ENCODE assay signal across 11 mouse cellular contexts in genomic region chr9:110620180-110620579, GRCm38 (mm10). TPM values are rescaled to one million over a fixed set of nuclear protein-coding genes. Genes with fewer than 3 reads are reported as not detected.
DNase-seq lines count a peak whose midpoint lies in the region; ATAC-seq and TF ChIP-seq lines count a peak whose summit lies in the region.
"Had no signal": no experiment of that assay in that cellular context is flagged by ENCODE, and none has a peak within 500 bp of the region (broad histone marks: within the 10 kb centered on the region; RNA-seq: fewer than 3 reads in every experiment).

No protein-coding gene starts in this region.

- no peak overlapping the region for H3K4me3 ChIP-seq in forebrain, postnatal 0 days (ENCODE audit: low read depth, low read length)
- no peak overlapping the region for H3K4me3 ChIP-seq in forebrain, embryonic 11.5 days (ENCODE audit: low read depth, low read length)
- no peak overlapping the region for H3K4me3 ChIP-seq in midbrain, postnatal 0 days (ENCODE audit: low read depth, low read length)
- H3K4me3 ChIP-seq in midbrain, embryonic 16.5 days (ENCODE audit: low read depth, low read length) = no peak overlapping the region
- H3K4me3 ChIP-seq in left cerebral cortex, adult 2 months = no peak overlapping the region
- H3K4me3 ChIP-seq in midbrain, embryonic 11.5 days (ENCODE audit: low read depth, low read length) = no peak overlapping the region
- H3K4me3 ChIP-seq: hindbrain, embryonic 13.5 days had no signal

- no peak overlapping the region for H3K9ac ChIP-seq in forebrain, postnatal 0 days
- no peak overlapping the region for H3K9ac ChIP-seq in forebrain, embryonic 11.5 days (ENCODE audit: low read length)
- no peak overlapping the region for H3K9ac ChIP-seq in midbrain, postnatal 0 days (replicated peaks; ENCODE audit: low read length, poor library complexity, severe bottlenecking)
- no peak overlapping the region for H3K9ac ChIP-seq in midbrain, embryonic 16.5 days (ENCODE audit: low read depth, low read length)
- no peak overlapping the region for H3K9ac ChIP-seq in midbrain, embryonic 11.5 days (ENCODE audit: low read length)
- H3K9ac ChIP-seq: hindbrain, embryonic 13.5 days had no signal

- ATAC-seq in forebrain, postnatal 0 days = no peak
- ATAC-seq in forebrain, embryonic 11.5 days (replicated peaks; ENCODE audit: low FRiP score) = no peak
- ATAC-seq in midbrain, postnatal 0 days (ENCODE audit: low FRiP score) = no peak
- ATAC-seq in midbrain, embryonic 16.5 days = no peak
- no peak for ATAC-seq in midbrain, embryonic 11.5 days (ENCODE audit: low FRiP score)

- intact Hi-C loops in left cerebral cortex, adult 2 months (cut with DNase I) = no loop called here

- H3K36me3 ChIP-seq in forebrain, postnatal 0 days (ENCODE audit: insufficient read depth) = peaks cover 51% of the 10 kb centered on the region
- H3K36me3 ChIP-seq in forebrain, embryonic 11.5 days (ENCODE audit: control insufficient read depth, insufficient read depth, low read length) = peaks cover 8% of the 10 kb centered on the region; the same call in 1 of the 2 replicates
- peaks cover 37% of the 10 kb centered on the region for H3K36me3 ChIP-seq in midbrain, postnatal 0 days (ENCODE audit: insufficient read depth, low read length)
- peaks cover 31% of the 10 kb centered on the region for H3K36me3 ChIP-seq in midbrain, embryonic 16.5 days (ENCODE audit: control insufficient read depth, insufficient read depth, low read length)
- peaks cover 6% of the 10 kb centered on the region; the same call in 1 of the 2 replicates for H3K36me3 ChIP-seq in midbrain, embryonic 11.5 days (ENCODE audit: control insufficient read depth, insufficient read depth, low read length)

- no peaks in the 10 kb centered on the region for H3K27me3 ChIP-seq in forebrain, postnatal 0 days (ENCODE audit: insufficient read depth, low read length)
- no peaks in the 10 kb centered on the region for H3K27me3 ChIP-seq in forebrain, embryonic 11.5 days (ENCODE audit: control insufficient read depth, insufficient read depth, low read length)
- no peaks in the 10 kb centered on the region for H3K27me3 ChIP-seq in midbrain, postnatal 0 days (ENCODE audit: insufficient read depth, low read length)
- H3K27me3 ChIP-seq in midbrain, embryonic 16.5 days (ENCODE audit: control insufficient read depth, insufficient read depth, low read depth, low read length) = no peaks in the 10 kb centered on the region
- H3K27me3 ChIP-seq in midbrain, embryonic 11.5 days (ENCODE audit: control insufficient read depth, insufficient read depth, low read length) = no peaks in the 10 kb centered on the region
- H3K27me3 ChIP-seq: hindbrain, embryonic 13.5 days had no signal

- no peaks in the 10 kb centered on the region for H3K9me3 ChIP-seq in forebrain, postnatal 0 days (ENCODE audit: low read length)
- no peaks in the 10 kb centered on the region for H3K9me3 ChIP-seq in forebrain, embryonic 11.5 days (ENCODE audit: control insufficient read depth, low read length)
- no peaks in the 10 kb centered on the region for H3K9me3 ChIP-seq in midbrain, postnatal 0 days (ENCODE audit: low read length)
- no peaks in the 10 kb centered on the region for H3K9me3 ChIP-seq in midbrain, embryonic 16.5 days (replicated peaks; ENCODE audit: control insufficient read depth, low read length, poor library complexity, severe bottlenecking)
- no peaks in the 10 kb centered on the region for H3K9me3 ChIP-seq in midbrain, embryonic 11.5 days (ENCODE audit: control insufficient read depth, low read length)
- H3K9me3 ChIP-seq: hindbrain, embryonic 13.5 days had no signal

- H3K4me2 ChIP-seq in forebrain, postnatal 0 days (ENCODE audit: low read depth) = no peak overlapping the region
- H3K4me2 ChIP-seq in forebrain, embryonic 11.5 days (ENCODE audit: low read depth, low read length, severe bottlenecking) = no peak overlapping the region
- no peak overlapping the region for H3K4me2 ChIP-seq in midbrain, postnatal 0 days (ENCODE audit: low read depth, low read length, poor library complexity, severe bottlenecking)
- H3K4me2 ChIP-seq in midbrain, embryonic 16.5 days (ENCODE audit: low read length) = no peak overlapping the region
- H3K4me2 ChIP-seq in midbrain, embryonic 11.5 days = no peak overlapping the region
- H3K4me2 ChIP-seq: hindbrain, embryonic 13.5 days had no signal

- H3K27ac ChIP-seq in forebrain, postnatal 0 days (ENCODE audit: low read depth, low read length) = no peak overlapping the region
- H3K27ac ChIP-seq in forebrain, embryonic 11.5 days (ENCODE audit: low read depth, low read length) = no peak overlapping the region
- H3K27ac ChIP-seq in midbrain, postnatal 0 days (ENCODE audit: low read depth, low read length) = no peak overlapping the region
- H3K27ac ChIP-seq in midbrain, embryonic 16.5 days (ENCODE audit: low read length) = no peak overlapping the region
- no peak overlapping the region for H3K27ac ChIP-seq in left cerebral cortex, adult 2 months
- H3K27ac ChIP-seq in midbrain, embryonic 11.5 days (ENCODE audit: low read depth, low read length) = no peak overlapping the region
- H3K27ac ChIP-seq: hindbrain, embryonic 13.5 days had no signal

- no peak for DNase-seq in forebrain, postnatal 0 days
- DNase-seq in forebrain, embryonic 11.5 days (ENCODE audit: low spot score) = no peak
- no peak for DNase-seq in midbrain, postnatal 0 days (ENCODE audit: low spot score)
- peak; percentile 76 for DNase-seq in ZHBTc4 (ENCODE audit: low read depth, low spot score)
- peak; percentile 82 for DNase-seq in lung, postnatal 36 days
- DNase-seq in left cerebral cortex, adult 2 months (ENCODE audit: extremely low spot score in 1 of 2, low spot score in 2 of 2) = no peak
- no peak for DNase-seq in midbrain, embryonic 11.5 days (ENCODE audit: low spot score, missing footprints)
- DNase-seq: cerebellum, postnatal 10 days; kidney, postnatal 36 days had no signal

- 82% methylated on average over 7 of the region's 7 CpGs for WGBS in forebrain, postnatal 0 days
- WGBS in forebrain, embryonic 11.5 days = 82% methylated on average over 7 of the region's 7 CpGs
- 86% methylated on average over 7 of the region's 7 CpGs for WGBS in midbrain, postnatal 0 days
- WGBS in midbrain, embryonic 16.5 days = 93% methylated on average over 7 of the region's 7 CpGs
- 80% methylated on average over 7 of the region's 7 CpGs for WGBS in midbrain, embryonic 11.5 days

- TF ChIP-seq CTCF in forebrain, postnatal 0 days (IDR thresholded peaks at IDR 0.05; ENCODE audit: low read depth) = peak; percentile 34
- TF ChIP-seq CTCF in midbrain, postnatal 0 days (IDR thresholded peaks at IDR 0.05) = peak; percentile 24; the same call in 1 of the 2 replicates
- no peak; the same call in 1 of the 2 replicates for TF ChIP-seq CTCF in left cerebral cortex, adult 2 months (IDR thresholded peaks at IDR 0.05)

- peaks cover 2% of the 10 kb centered on the region for H3K4me1 ChIP-seq in forebrain, postnatal 0 days (ENCODE audit: insufficient read depth)
- peaks cover 4% of the 10 kb centered on the region; the same call in 1 of the 2 replicates for H3K4me1 ChIP-seq in forebrain, embryonic 11.5 days (replicated peaks; ENCODE audit: control insufficient read depth, insufficient read depth, low read length)
- H3K4me1 ChIP-seq in midbrain, postnatal 0 days (ENCODE audit: insufficient read depth, low read length) = peaks cover 3% of the 10 kb centered on the region
- H3K4me1 ChIP-seq in midbrain, embryonic 16.5 days (ENCODE audit: control insufficient read depth, insufficient read depth, low read length) = peaks cover 12% of the 10 kb centered on the region; the same call in 1 of the 2 replicates
- peaks cover 12% of the 10 kb centered on the region for H3K4me1 ChIP-seq in midbrain, embryonic 11.5 days (ENCODE audit: control insufficient read depth, insufficient read depth, low read length)

RNA-seq across cellular contexts. Expression of gene Nradd, which starts 4.1 kb away (rescaled TPM):
- total RNA-seq in forebrain, postnatal 0 days (2014; rRNA removed) = 21.3 and 22.5 TPM in 2 replicates
- polyA plus RNA-seq in forebrain, postnatal 0 days (2015; fragmentation: Nextera tagmentation; extraction: Ambion mirVana) = 19.1 and 27.2 TPM in 2 replicates
- 20.6 and 22.9 TPM in 2 replicates for polyA plus RNA-seq in forebrain, embryonic 11.5 days (2014; fragmentation: Nextera tagmentation; extraction: Ambion mirVana)
- 20.9 and 23.2 TPM in 2 replicates for total RNA-seq in midbrain, postnatal 0 days (2014; rRNA removed)
- 17.4 and 20.6 TPM in 2 replicates for polyA plus RNA-seq in midbrain, postnatal 0 days (2015; fragmentation: Nextera tagmentation; extraction: Ambion mirVana)
- 25.5 and 27.1 TPM in 2 replicates for polyA plus RNA-seq in midbrain, embryonic 16.5 days (2015; fragmentation: Nextera tagmentation; extraction: Ambion mirVana)
- 1 to 10 TPM; 2.7 to 3.6 TPM for total RNA-seq in left cerebral cortex, adult 2 months (2021)
- polyA plus RNA-seq in midbrain, embryonic 11.5 days (2014; fragmentation: Nextera tagmentation; extraction: Ambion mirVana) = 20.7 and 22.8 TPM in 2 replicates

RNA-seq across cellular contexts. Expression of gene Nbeal2, which starts 33.8 kb away (rescaled TPM):
- total RNA-seq in forebrain, postnatal 0 days (2014; rRNA removed) = 6.1 and 17.6 TPM in 2 replicates
- 1.1 and 2.0 TPM in 2 replicates for polyA plus RNA-seq in forebrain, postnatal 0 days (2015; fragmentation: Nextera tagmentation; extraction: Ambion mirVana)
- 2.2 and 2.4 TPM in 2 replicates for polyA plus RNA-seq in forebrain, embryonic 11.5 days (2014; fragmentation: Nextera tagmentation; extraction: Ambion mirVana)
- 9.3 and 11.5 TPM in 2 replicates for total RNA-seq in midbrain, postnatal 0 days (2014; rRNA removed)
- polyA plus RNA-seq in midbrain, postnatal 0 days (2015; fragmentation: Nextera tagmentation; extraction: Ambion mirVana) = 3.9 and 4.0 TPM in 2 replicates
- 5.2 and 6.1 TPM in 2 replicates for polyA plus RNA-seq in midbrain, embryonic 16.5 days (2015; fragmentation: Nextera tagmentation; extraction: Ambion mirVana)
- 10 to 100 TPM; 12.6 to 14.4 TPM for total RNA-seq in left cerebral cortex, adult 2 months (2021)
- 1.1 and 1.6 TPM in 2 replicates for polyA plus RNA-seq in midbrain, embryonic 11.5 days (2014; fragmentation: Nextera tagmentation; extraction: Ambion mirVana)

RNA-seq across cellular contexts. Expression of gene Ccdc12, which starts 36.1 kb away (rescaled TPM):
- 38.4 and 48.4 TPM in 2 replicates for total RNA-seq in forebrain, postnatal 0 days (2014; rRNA removed)
- 103 and 104 TPM in 2 replicates for polyA plus RNA-seq in forebrain, postnatal 0 days (2015; fragmentation: Nextera tagmentation; extraction: Ambion mirVana)
- polyA plus RNA-seq in forebrain, embryonic 11.5 days (2014; fragmentation: Nextera tagmentation; extraction: Ambion mirVana) = 149 and 164 TPM in 2 replicates
- 25.0 and 51.6 TPM in 2 replicates for total RNA-seq in midbrain, postnatal 0 days (2014; rRNA removed)
- 102 and 106 TPM in 2 replicates for polyA plus RNA-seq in midbrain, postnatal 0 days (2015; fragmentation: Nextera tagmentation; extraction: Ambion mirVana)
- polyA plus RNA-seq in midbrain, embryonic 16.5 days (2015; fragmentation: Nextera tagmentation; extraction: Ambion mirVana) = 93.3 and 103 TPM in 2 replicates
- total RNA-seq in left cerebral cortex, adult 2 months (2021) = 10 to 100 TPM; 56.2 to 56.9 TPM
- 135 and 144 TPM in 2 replicates for polyA plus RNA-seq in midbrain, embryonic 11.5 days (2014; fragmentation: Nextera tagmentation; extraction: Ambion mirVana)

Comparison
In these comparisons a context has a peak if more than half of its experiments do, and no peak if none do; other contexts are left out.
1. DNase-seq: peak in ZHBTc4 (single experiment) and lung, postnatal 36 days (single experiment); none in forebrain, postnatal 0 days (single experiment), forebrain, embryonic 11.5 days (single experiment), midbrain, postnatal 0 days (single experiment), left cerebral cortex, adult 2 months (0 of 2) and midbrain, embryonic 11.5 days (single experiment).